Mouse (Mus musculus) megakaryocyte, embryonic 14.5 days (primary cell): Measurements from ENCODE around the gene Sox6.

Source experiments
- FLI1 ChIP-seq: IDR thresholded peaks from 2 replicates; pipeline ENCODE4 v1.6.1; 2012; ENCODE audit warnings: low read length, inconsistent platforms, mixed read lengths
- GATA1 ChIP-seq: IDR thresholded peaks from 3 replicates; pipeline ENCODE4 v1.6.1; 2012; ENCODE audit warnings: mixed read lengths, low read length, inconsistent platforms, borderline replicate concordance

DNA sequence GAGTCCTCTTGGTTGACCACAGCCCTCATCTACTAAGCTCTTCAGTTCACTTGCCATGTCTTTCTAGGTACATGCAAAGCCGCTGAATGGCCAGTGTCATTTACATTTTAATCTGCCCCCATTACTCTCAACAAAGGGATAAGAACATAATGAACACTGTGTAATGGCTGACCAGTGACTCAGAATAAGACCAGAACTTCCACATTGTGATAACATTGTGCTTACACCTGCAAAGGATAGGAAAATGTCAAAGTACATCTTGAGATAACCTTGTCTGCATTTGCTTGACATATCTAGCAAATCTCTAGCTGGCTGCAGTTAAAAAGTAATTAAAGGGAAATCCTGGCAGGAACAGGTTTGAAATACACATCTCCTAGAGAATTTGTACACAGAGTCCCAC is 431.1 kb downstream of the Sox6 start:
- no peak for TF ChIP-seq GATA1
- TF ChIP-seq FLI1 = no peak
